Mouse (Mus musculus) forebrain, embryonic 16.5 days (tissue): ENCODE measurements around the gene Zc3hav1. TPM values are rescaled to one million over a fixed set of nuclear protein-coding genes. Genes with fewer than 3 reads are reported as not detected.
A peak's percentile ranks its signal among the peaks of the same experiment; 100 is the strongest.

Source experiments
- ATAC-seq: fragments of 200-750 bp; cut with Nextera tagmentation; 2 replicates; pipeline ENCODE4 v1.8.0; 2017; ENCODE audit warnings: mild to moderate bottlenecking, moderate library complexity
- H3K27ac ChIP-seq: fragments of 300-500 bp; sonication (generic); 2 replicates; pipeline ENCODE4 v1.5.1; 2014; ENCODE audit warnings: low read length, control low read depth
- H3K27me3 ChIP-seq: fragments of 300-500 bp; sonication (generic); replicated peaks from 2 replicates; pipeline ENCODE4 v1.6.1; 2014; ENCODE audit warnings: low read length; ENCODE audit not compliant: control insufficient read depth, insufficient read depth
- H3K36me3 ChIP-seq: fragments of 300-500 bp; sonication (generic); 2 replicates; pipeline ENCODE4 v1.6.1; 2014; ENCODE audit not compliant: control insufficient read depth, insufficient read depth
- H3K4me1 ChIP-seq: fragments of 300-500 bp; sonication (generic); replicated peaks from 2 replicates; pipeline ENCODE4 v1.6.1; 2014; ENCODE audit warnings: low read length; ENCODE audit not compliant: control insufficient read depth, insufficient read depth
- H3K4me2 ChIP-seq: fragments of 300-500 bp; sonication (generic); 2 replicates; pipeline ENCODE4 v1.6.1; 2014; ENCODE audit warnings: mild to moderate bottlenecking, low read length, control low read depth
- H3K4me3 ChIP-seq: fragments of 300-500 bp; sonication (generic); replicated peaks from 2 replicates; pipeline ENCODE4 v1.5.1; 2014; ENCODE audit warnings: mild to moderate bottlenecking, low read length, control low read depth
- H3K9ac ChIP-seq: fragments of 300-500 bp; sonication (generic); replicated peaks from 2 replicates; pipeline ENCODE4 v1.6.1; 2014; ENCODE audit warnings: low read depth, low read length, control low read depth
- H3K9me3 ChIP-seq: fragments of 300-500 bp; sonication (generic); 2 replicates; pipeline ENCODE4 v1.6.1; 2016; ENCODE audit warnings: low read length; ENCODE audit not compliant: control insufficient read depth
- WGBS: fragments of 180-500 bp; shearing (Covaris S2); extraction: QIAGEN DNeasy Blood & Tissue Kit; methylation state at CpG from one replicate; pipeline ENCODE4 v1.1.7; 2014; 5-methylcytosine and 5-hydroxymethylcytosine counted together
- polyA plus RNA-seq: library from polyadenylated mRNA; unstranded; fragments of >200 nt; fragmentation: Nextera tagmentation; extraction: Ambion mirVana; gene quantifications from 2 replicates; pipeline ENCODE4 v1.2.1, GENCODE M21; 2015

Zc3hav1 gene
- polyA plus RNA-seq, 1 experiment from 2014 or later, result 0.73 TPM

DNA sequence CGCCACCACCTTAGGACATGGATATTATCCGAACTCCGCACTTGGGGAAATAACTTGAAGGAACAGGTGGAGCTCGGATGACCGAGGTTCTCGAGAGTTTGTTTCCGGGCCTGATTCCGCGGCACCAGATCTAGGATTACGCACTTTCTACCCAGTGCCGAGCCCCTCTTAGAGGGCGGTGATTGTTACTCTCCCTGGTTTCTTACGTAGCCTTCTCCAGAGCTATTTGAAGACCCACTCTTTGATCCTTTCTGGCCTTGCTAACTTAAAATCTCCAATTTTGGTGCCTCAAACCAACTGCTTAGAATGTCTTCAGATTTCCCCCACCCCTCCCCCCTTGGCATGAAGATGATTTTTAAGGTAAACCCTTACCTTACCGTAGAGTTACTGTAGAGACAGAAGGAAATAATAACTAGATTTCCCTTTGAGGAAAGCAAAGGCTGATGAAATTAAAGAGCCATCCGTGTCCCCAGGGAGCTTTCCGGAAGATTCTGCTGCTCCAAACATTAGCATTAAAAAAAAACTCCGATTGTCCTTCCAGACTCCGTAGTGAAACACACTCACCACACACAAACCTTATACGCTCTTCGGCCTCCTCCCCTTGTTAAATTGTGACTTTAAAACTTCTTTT is 435 bp upstream of the Zc3hav1 start:
- peak overlapping the region; percentile 51 for H3K4me3 ChIP-seq
- no peaks in the 10 kb centered on the region for H3K36me3 ChIP-seq
- H3K27me3 ChIP-seq, result peaks cover 48% of the 10 kb centered on the region
- peak overlapping the region; percentile 59 for H3K4me2 ChIP-seq
- H3K4me1 ChIP-seq, result peaks cover 10% of the 10 kb centered on the region
- no peaks in the 10 kb centered on the region for H3K9me3 ChIP-seq
- no peak overlapping the region for H3K9ac ChIP-seq
- ATAC-seq, result no peak
- no peak overlapping the region for H3K27ac ChIP-seq
- 2% methylated on average over 20 of the region's 20 CpGs for WGBS

DNA sequence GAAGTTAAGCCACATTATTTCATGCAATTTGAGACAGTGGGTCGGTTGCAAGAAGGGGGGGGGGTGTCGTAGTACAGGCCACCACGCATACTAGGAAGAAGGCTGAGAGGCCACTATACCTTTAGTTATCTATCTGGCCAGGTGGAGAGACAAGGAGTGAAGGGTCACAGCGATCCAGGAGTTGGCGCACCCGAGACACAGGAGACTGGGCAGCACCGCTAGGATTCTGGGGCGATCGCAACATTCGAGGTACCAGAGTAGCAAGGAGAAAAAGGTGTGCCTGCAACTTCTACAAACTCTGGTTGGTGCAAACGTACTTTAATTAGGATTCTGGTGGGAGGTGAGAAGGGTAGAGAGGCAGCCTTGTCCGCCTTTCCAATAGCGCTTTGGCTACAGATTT is 1.2 kb downstream of the Zc3hav1 start:
- Histone ChIP-seq H3K4me2 (no peak overlapping the region), H3K9ac (no peak overlapping the region), H3K27me3 (peaks cover 51% of the 10 kb centered on the region), H3K27ac (no peak overlapping the region), H3K36me3 (no peaks in the 10 kb centered on the region), H3K4me1 (peaks cover 10% of the 10 kb centered on the region), H3K9me3 (no peaks in the 10 kb centered on the region), H3K4me3 (no peak overlapping the region; the same call in 1 of the 2 replicates)
- WGBS, result 3% methylated on average over 13 of the region's 13 CpGs
- ATAC-seq, result no peak

- H3K4me2 ChIP-seq, result no peak overlapping the region
- no peak overlapping the region for H3K9ac ChIP-seq
- no peaks in the 10 kb centered on the region for H3K9me3 ChIP-seq
- H3K27ac ChIP-seq, result no peak overlapping the region
- 9% methylated on average over 10 of the region's 10 CpGs for WGBS
- H3K4me1 ChIP-seq, result peaks cover 10% of the 10 kb centered on the region
- no peak for ATAC-seq
- H3K36me3 ChIP-seq, result no peaks in the 10 kb centered on the region
- H3K4me3 ChIP-seq, result no peak overlapping the region
- H3K27me3 ChIP-seq, result peaks cover 48% of the 10 kb centered on the region
Observed at GRCm38 (mm10) chr6:38352451-38352850, 2.0 kb downstream of the Zc3hav1 start.

GRCm38 (mm10) chr6:38351930-38352329 is 2.5 kb downstream of the Zc3hav1 start:
- H3K27me3 ChIP-seq, result peaks cover 44% of the 10 kb centered on the region

GRCm38 (mm10) chr6:38349806-38350205 is 4.6 kb downstream of the Zc3hav1 start:
- Histone ChIP-seq H3K4me2 (no peak overlapping the region), H3K4me3 (no peak overlapping the region), H3K4me1 (peaks cover 10% of the 10 kb centered on the region), H3K27me3 (peaks cover 34% of the 10 kb centered on the region), H3K36me3 (no peaks in the 10 kb centered on the region), H3K27ac (no peak overlapping the region), H3K9me3 (no peaks in the 10 kb centered on the region), H3K9ac (no peak overlapping the region)
- WGBS, result 81% methylated on average over 9 of the region's 9 CpGs
- ATAC-seq, result no peak

More at GRCm38 (mm10) chr6:38351930-38352329, 2.5 kb downstream of the Zc3hav1 start:
- no peak for ATAC-seq
- Histone ChIP-seq H3K4me1 (peaks cover 10% of the 10 kb centered on the region), H3K9ac (no peak overlapping the region), H3K27ac (no peak overlapping the region), H3K36me3 (no peaks in the 10 kb centered on the region), H3K4me3 (no peak overlapping the region), H3K4me2 (no peak overlapping the region), H3K9me3 (no peaks in the 10 kb centered on the region)
- WGBS, result 47% methylated on average over 4 of the region's 4 CpGs

GRCm38 (mm10) chr6:38348811-38349453 is 5.5 kb downstream of the Zc3hav1 start:
- H3K27ac ChIP-seq, result no peak overlapping the region
- peaks cover 26% of the 10 kb centered on the region for H3K27me3 ChIP-seq
- H3K9me3 ChIP-seq, result no peaks in the 10 kb centered on the region
- no peak overlapping the region for H3K9ac ChIP-seq
- H3K4me2 ChIP-seq, result no peak overlapping the region
- H3K36me3 ChIP-seq, result no peaks in the 10 kb centered on the region
- peaks cover 4% of the 10 kb centered on the region; the same call in 1 of the 2 replicates for H3K4me1 ChIP-seq
- WGBS, result 91% methylated on average over 6 of the region's 6 CpGs
- no peak for ATAC-seq
- no peak overlapping the region for H3K4me3 ChIP-seq

DNA sequence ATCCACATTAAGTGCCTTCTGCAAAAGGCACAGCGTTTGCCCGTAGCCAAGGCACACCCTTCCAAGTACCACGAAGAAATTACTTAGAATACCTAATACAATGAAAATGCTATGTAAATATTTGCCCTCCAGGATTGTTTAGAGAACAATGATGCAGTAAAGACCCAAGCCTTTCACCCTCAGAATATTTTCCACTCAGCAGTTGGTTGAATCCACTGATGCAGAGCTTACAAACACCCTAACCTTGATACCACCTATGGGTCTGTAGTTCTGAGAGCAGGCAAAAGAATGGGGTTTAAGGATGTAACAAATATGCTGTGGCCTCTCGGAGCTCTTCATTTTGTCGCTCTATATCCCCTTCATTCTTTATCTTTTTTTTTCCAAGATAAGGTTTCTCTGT is 6.5 kb downstream of the Zc3hav1 start:
- ATAC-seq, result no peak
- Histone ChIP-seq H3K4me2 (no peak overlapping the region), H3K36me3 (no peaks in the 10 kb centered on the region), H3K27ac (no peak overlapping the region), H3K27me3 (peaks cover 26% of the 10 kb centered on the region), H3K9ac (no peak overlapping the region), H3K4me3 (no peak overlapping the region), H3K9me3 (no peaks in the 10 kb centered on the region), H3K4me1 (no peaks in the 10 kb centered on the region)
- WGBS, result 83% methylated on average over 5 of the region's 5 CpGs

- Histone ChIP-seq H3K27ac (no peak overlapping the region), H3K4me3 (no peak overlapping the region), H3K4me1 (no peaks in the 10 kb centered on the region), H3K27me3 (peaks cover 13% of the 10 kb centered on the region), H3K9ac (no peak overlapping the region), H3K4me2 (no peak overlapping the region), H3K36me3 (no peaks in the 10 kb centered on the region), H3K9me3 (no peaks in the 10 kb centered on the region)
- 52% methylated on average over 7 of the region's 7 CpGs for WGBS
- ATAC-seq, result no peak
Observed at GRCm38 (mm10) chr6:38345796-38346195, 8.6 kb downstream of the Zc3hav1 start.

DNA sequence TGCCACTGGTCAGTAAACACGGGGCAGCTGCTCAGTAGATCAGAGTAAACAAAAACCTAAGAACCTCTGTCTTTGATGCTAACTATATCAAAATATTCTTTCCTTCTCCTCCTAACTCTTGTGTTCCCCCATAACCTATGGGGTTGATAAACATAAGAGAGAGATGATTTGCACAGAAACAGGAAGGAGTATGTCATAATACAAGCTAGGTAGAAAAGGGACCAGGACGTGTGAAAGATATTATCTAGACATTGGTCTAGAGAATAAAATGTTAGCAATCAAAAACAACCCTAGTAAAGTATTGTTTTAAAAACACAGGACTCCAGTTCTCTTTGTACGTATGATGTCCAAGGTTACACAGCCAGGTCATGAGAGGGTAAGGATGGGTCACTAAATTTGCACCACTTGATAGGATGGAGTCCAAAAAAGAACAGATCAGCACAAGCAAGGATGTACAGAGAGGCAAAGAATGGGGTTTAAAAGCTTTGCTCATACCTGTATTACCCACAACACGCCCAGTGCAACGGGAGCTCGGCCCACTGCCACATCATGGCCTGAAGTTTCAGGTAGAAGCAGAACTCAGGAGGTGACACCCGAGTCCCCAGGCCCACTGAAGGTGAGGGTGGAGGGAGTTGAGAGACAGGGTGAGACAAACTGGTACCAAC is 10.3 kb downstream of the Zc3hav1 start:
- 86% methylated on average over 7 of the region's 7 CpGs for WGBS
- H3K4me2 ChIP-seq, result no peak overlapping the region
- no peak overlapping the region for H3K4me3 ChIP-seq
- H3K9ac ChIP-seq, result no peak overlapping the region
- no peaks in the 10 kb centered on the region for H3K36me3 ChIP-seq
- no peaks in the 10 kb centered on the region for H3K27me3 ChIP-seq
- no peak overlapping the region for H3K27ac ChIP-seq
- no peak for ATAC-seq
- no peaks in the 10 kb centered on the region for H3K4me1 ChIP-seq
- no peaks in the 10 kb centered on the region for H3K9me3 ChIP-seq
